Mouse (Mus musculus) frontal cortex, postnatal 10 days (tissue): Measurements from ENCODE around the gene Il5ra.

Source experiments
- DNase-seq, 2 experiments: peaks; one replicate each; pipeline ENCODE4 v3.0.0; 2022; ENCODE audit warnings: low spot score in 2 of 2, mixed read lengths in 1 of 2

The Il5ra gene

DNA sequence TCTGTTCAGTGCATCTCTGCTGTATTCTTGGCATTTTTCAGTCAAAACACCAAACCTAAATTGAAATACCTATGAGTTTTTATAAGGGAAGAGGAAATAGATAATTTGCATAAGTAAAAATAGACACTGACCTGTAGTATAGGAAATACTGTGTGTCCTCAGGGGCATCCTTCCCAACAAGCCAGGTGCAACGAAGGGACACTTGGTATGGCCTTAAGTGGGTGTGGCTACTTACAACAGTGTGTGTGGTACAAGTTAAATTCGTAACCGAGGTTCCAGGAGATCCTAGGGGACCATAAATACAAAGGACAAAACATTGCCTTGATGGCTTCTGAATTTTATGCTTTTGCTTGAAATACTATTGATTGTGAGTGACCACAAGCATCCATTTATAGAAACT lies 10.6 kb downstream of the Il5ra start:
- DNase-seq = no peak

DNA sequence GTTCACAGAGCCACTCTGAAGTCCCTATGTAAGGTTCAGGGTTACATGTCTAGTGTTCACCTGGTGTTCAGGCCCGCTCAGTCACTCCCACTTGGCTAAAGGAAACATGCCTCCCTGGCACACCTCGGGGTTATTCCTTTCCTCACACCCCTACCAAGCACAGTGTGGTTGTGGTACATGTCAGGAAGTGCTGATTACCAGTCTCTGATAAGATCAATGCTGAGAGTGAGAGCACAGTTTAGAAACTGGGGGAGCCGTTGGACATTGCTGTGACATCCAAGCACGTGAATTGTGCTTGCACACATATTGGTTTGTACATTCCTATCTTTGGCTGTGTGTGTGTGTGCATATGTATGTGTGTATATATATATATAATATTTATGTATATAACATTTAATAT lies 16.3 kb downstream of the Il5ra start:
- DNase-seq = no peak

DNA sequence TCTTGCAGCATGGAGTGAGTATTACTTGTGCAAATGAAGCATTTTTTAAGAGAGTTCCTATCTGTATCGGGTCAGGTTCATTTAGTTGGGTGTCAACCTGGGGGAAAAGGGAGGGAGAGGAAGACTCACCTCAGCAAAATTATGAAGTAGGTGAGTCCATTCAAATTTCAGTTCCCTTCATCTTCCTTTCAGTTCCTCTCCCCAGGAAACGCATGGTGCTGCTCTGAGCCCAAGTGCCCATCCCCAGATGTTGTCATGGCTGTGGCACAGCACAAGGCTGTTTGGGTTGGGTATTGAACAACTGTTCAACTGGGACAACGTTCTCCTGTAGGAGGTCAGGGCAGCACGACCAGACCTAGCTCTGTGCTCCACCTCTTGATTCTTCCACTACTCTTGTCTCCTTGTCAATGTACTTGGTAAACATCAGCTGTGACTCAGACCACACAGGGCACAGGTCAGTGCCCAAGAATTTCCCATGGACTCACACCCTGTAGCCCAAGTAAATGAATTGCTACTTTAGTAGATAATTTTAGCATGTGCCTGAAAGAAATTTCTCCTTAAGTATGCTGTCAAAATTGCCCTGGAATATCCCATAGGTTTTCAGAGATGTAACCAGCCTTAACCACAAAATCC lies 19.0 kb downstream of the Il5ra start:
- no peak for DNase-seq

DNA sequence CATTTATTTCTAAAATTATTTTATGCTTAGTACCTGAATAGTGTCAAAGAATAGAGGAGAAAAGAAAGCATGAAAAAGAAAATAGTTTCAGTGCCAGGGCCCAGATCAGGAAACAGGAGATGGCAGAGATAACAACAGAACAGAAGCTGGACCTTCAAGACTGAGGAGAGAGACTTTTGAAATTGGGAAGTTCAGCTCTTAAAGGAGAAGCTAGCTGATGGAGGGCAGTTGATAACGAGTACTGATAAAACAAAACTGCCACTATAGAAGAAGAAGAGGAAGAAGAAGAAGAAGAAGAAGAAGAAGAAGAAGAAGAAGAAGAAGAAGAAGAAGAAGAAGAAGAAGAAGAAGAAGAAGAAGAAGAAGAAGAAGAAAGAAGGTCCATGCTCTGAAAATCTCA lies 21.1 kb downstream of the Il5ra start:
- DNase-seq = no peak

DNA sequence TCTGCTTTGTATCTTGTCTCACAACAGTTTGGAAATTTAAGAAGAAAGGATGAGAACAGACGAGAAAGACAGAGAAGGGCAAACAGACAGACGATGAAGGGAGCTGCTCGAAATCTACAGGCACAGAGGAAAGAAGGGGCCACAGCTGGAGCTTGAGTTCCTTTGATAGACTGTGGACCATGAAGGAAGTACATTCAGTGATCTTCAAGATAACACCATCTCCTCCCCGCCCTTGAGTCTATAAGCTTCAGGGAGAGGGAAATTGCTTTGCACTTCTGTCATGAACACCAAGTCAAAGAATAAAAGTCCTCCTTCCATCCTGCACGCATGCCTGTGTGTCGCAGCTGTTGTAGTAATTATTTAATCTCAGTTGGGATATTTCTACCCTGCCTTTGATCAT lies 22.8 kb downstream of the Il5ra start:
- no peak for DNase-seq

DNA sequence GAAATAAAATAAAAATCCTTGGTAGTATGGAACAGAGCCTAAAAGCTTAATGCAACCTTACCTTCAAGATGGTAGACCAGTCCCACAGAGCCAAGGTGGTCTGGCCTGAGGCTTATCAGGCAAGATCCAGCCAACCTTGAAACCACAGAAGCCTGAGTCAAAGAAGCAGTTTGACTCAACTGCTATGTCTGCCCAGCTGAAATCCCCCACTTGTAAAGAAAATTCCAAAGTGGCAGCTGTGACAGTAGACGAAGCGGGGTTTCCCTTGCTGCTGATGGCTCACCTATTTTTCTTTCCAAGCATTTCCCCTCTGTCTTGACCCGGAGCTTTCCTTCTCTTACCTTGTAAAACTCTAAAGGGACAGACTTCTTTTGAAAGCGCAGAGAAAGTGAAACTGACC lies 23.2 kb downstream of the Il5ra start:
- no peak for DNase-seq

DNA sequence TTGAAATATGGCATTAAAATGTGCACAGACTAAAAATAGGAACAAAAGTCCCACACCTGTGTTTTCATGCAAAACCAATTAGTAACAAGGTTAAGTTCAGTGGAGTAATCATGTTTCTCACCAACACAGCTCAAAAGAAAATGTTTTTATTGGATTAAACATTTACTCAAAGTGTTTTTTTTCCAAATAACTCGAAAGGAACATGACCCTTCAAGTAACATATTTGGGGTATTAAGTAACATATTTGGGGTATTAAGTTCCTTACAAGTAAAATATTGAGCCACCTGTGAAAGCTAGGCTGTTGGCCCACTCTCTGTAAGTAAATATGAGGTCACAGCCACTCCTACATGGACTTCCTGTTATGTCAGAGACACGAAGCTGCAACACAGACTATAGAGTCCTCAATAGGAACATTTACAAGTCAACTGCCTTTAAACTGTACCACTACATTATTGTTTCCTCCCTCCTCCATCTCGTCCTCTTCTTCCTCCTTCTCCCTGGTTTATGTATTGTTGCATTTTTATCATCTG lies 43.3 kb downstream of the Il5ra start:
- no peak for DNase-seq

DNA sequence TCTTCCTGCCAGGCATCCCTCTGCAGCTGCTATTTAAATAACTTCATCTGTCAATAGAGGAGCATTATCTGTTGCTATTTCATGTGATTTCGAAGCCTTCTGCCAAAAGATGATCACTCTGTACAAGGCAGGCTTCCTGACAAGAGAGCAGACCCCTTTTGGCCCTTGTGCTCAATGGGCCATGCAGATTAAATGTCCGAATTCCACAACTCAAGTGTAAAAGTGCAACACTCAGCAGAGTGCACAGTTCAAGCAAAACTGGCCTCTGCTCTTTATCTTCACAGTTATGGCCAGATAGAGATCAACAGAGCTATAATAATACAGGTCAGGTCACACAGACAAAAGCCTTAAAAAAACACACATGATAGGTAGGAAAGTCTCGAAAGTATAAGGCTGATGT lies 46.9 kb downstream of the Il5ra start:
- no peak for DNase-seq

DNA sequence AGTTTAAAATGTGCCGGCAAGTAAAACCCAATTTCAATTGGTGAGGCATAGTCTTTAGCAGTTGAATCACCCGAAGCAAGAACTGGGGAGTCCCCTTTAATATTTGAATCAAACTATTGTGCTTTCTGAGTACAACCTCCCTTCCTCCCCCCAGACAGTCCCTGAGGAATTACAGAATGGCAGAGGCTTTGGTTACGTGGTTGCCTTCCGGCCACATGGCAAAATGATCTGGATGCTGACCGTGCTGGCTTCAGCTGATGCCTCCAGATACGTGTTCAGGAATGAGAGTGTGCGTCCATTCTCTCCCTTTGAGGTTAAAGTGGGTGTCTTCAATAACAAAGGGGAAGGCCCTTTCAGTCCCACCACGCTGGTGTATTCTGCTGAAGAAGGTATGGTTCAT lies 73.3 kb downstream of the Il5ra start:
- no peak for DNase-seq

DNA sequence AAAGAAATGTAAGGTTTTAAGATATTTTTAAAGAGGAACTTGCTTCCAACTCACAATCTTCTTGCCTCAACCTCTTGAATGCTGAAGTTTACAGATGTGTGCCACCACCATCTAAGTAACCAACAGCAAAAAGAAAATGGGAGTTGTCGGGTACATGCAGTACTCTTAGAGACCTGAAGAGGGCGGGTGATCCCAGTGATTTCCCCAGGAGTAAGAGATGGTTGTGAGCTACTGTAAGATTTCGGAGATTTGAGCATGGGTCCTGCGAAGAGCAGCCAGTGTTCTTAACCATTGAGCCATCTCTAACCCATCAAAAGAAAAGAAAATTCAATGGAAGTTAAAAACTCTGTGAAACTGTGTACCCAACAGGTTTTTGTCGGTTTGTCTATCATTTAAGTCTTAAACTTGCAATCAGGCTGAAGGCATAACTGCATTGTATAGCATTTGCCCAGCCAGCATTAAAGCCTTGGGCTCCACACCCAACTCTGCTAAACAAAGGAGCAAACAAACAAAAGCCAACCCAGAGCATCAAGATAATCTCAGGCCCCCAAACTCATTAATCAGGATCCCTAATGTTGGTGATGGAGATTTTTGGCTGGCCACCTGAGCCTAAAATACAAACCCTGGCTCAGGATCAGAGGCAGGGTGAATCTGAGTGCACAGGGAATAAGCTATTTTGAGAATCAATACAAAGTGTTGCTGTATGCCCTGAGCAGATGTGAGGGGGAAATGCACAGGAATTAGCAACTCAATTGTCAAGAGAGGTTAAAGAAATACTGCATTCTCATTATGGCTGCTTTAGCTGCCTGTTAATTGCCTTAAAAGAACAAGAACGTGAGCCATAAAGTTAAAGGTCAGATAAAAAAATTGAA lies 84.8 kb downstream of the Il5ra start:
- DNase-seq = peak in 1 of 2 experiments; percentile 22
